In genomic region chr10:68902670-68903069, GRCm38 (mm10) we compare ENCODE assay signal across 8 mouse cellular contexts.
DNase-seq lines count a peak whose midpoint lies in the region; ATAC-seq and TF ChIP-seq lines count a peak whose summit lies in the region.
"Had no signal": no experiment of that assay in that cellular context is flagged by ENCODE, and none has a peak within 500 bp of the region (broad histone marks: within the 10 kb centered on the region; RNA-seq: fewer than 3 reads in every experiment).

No protein-coding gene starts in this region.

- H3K9ac ChIP-seq in midbrain, postnatal 0 days (replicated peaks; ENCODE audit: low read length, poor library complexity, severe bottlenecking) = no peak overlapping the region
- H3K9ac ChIP-seq in midbrain, embryonic 15.5 days = no peak overlapping the region

- H3K27me3 ChIP-seq in midbrain, postnatal 0 days (ENCODE audit: insufficient read depth, low read length) = no peaks in the 10 kb centered on the region
- no peaks in the 10 kb centered on the region for H3K27me3 ChIP-seq in midbrain, embryonic 15.5 days (replicated peaks)

- no peak overlapping the region for H3K4me2 ChIP-seq in midbrain, postnatal 0 days (ENCODE audit: low read depth, low read length, poor library complexity, severe bottlenecking)
- H3K4me2 ChIP-seq in midbrain, embryonic 15.5 days = no peak overlapping the region

- ATAC-seq in midbrain, postnatal 0 days (ENCODE audit: low FRiP score) = no peak
- no peak for ATAC-seq in midbrain, embryonic 15.5 days (replicated peaks)

- H3K4me3 ChIP-seq in midbrain, postnatal 0 days (ENCODE audit: low read depth, low read length) = no peak overlapping the region
- no peak overlapping the region for H3K4me3 ChIP-seq in midbrain, embryonic 15.5 days

- DNase-seq in midbrain, postnatal 0 days (ENCODE audit: low spot score) = peak; percentile 89
- DNase-seq in T-cell, adult 2 months (ENCODE audit: low spot score) = peak; percentile 5
- peak; percentile 78 to 85 for DNase-seq in cerebellum, postnatal 10 days
- peak; percentile 62 to 78 for DNase-seq in heart, postnatal 10 days
- DNase-seq in left cerebral cortex, adult 18-20 months (ENCODE audit: low spot score in 2 of 2) = peak; percentile 51 to 61
- DNase-seq in right cerebral cortex, adult 18-20 months = peak; percentile 58

- 17% methylated on average over 3 of the region's 3 CpGs for WGBS in midbrain, postnatal 0 days
- whole genome bisulfite sequencing in midbrain, embryonic 15.5 days = 23% methylated on average over 3 of the region's 3 CpGs

- H3K4me1 ChIP-seq in midbrain, postnatal 0 days (ENCODE audit: insufficient read depth, low read length) = no peaks in the 10 kb centered on the region
- H3K4me1 ChIP-seq in midbrain, embryonic 15.5 days = no peaks in the 10 kb centered on the region

- H3K36me3 ChIP-seq in midbrain, postnatal 0 days (ENCODE audit: insufficient read depth, low read length) = no peaks in the 10 kb centered on the region
- H3K36me3 ChIP-seq in midbrain, embryonic 15.5 days (replicated peaks) = no peaks in the 10 kb centered on the region

- H3K27ac ChIP-seq in midbrain, postnatal 0 days (ENCODE audit: low read depth, low read length) = no peak overlapping the region
- no peak overlapping the region for H3K27ac ChIP-seq in midbrain, embryonic 15.5 days
- H3K27ac ChIP-seq: macrophage had no signal

- TF ChIP-seq CTCF in midbrain, postnatal 0 days (IDR thresholded peaks at IDR 0.05) = peak; percentile 89

- intact Hi-C loops in heart, postnatal 10 days (cut with DNase I) = loop anchor here (2.0 to 10.0 kb wide), 6 partner anchors 75 to 418 kb away; no protein-coding TSS in a partner anchor

- no peaks in the 10 kb centered on the region for H3K9me3 ChIP-seq in midbrain, postnatal 0 days (ENCODE audit: low read length)
- no peaks in the 10 kb centered on the region for H3K9me3 ChIP-seq in midbrain, embryonic 15.5 days

Comparison
In these comparisons a context has a peak if more than half of its experiments do, and no peak if none do; other contexts are left out.
1. DNase-seq: peak in every context shown above with its lines; median percentile 89 in midbrain, postnatal 0 days; 82 in cerebellum, postnatal 10 days; 70 in heart, postnatal 10 days; 58 in right cerebral cortex, adult 18-20 months; 56 in left cerebral cortex, adult 18-20 months; 5 in T-cell, adult 2 months.